Mouse (Mus musculus) heart, adult 11 months (tissue): ENCODE results near the gene Ccdc184.

Experiments
- DNase-seq: peaks from one replicate; pipeline ENCODE4 v3.0.0; 2022

Gene Ccdc184

GRCm38 (mm10) chr15:98155944-98156343, 11.0 kb upstream of the Ccdc184 start:
- peak; percentile 81 for DNase-seq

- peak; percentile 45 for DNase-seq
Measured at GRCm38 (mm10) chr15:98157253-98157652, 9.7 kb upstream of the Ccdc184 start.

- peak; percentile 83 for DNase-seq
Measured at GRCm38 (mm10) chr15:98161026-98161805, 5.7 kb upstream of the Ccdc184 start.

GRCm38 (mm10) chr15:98162561-98162960, 4.4 kb upstream of the Ccdc184 start:
- peak; percentile 91 for DNase-seq

GRCm38 (mm10) chr15:98165525-98165924, 1.4 kb upstream of the Ccdc184 start, which contains the start of gene Asb8:
TSS of gene Asb8 (minus strand) at chr15:98165625.
- DNase-seq, result peak; percentile 74

DNA sequence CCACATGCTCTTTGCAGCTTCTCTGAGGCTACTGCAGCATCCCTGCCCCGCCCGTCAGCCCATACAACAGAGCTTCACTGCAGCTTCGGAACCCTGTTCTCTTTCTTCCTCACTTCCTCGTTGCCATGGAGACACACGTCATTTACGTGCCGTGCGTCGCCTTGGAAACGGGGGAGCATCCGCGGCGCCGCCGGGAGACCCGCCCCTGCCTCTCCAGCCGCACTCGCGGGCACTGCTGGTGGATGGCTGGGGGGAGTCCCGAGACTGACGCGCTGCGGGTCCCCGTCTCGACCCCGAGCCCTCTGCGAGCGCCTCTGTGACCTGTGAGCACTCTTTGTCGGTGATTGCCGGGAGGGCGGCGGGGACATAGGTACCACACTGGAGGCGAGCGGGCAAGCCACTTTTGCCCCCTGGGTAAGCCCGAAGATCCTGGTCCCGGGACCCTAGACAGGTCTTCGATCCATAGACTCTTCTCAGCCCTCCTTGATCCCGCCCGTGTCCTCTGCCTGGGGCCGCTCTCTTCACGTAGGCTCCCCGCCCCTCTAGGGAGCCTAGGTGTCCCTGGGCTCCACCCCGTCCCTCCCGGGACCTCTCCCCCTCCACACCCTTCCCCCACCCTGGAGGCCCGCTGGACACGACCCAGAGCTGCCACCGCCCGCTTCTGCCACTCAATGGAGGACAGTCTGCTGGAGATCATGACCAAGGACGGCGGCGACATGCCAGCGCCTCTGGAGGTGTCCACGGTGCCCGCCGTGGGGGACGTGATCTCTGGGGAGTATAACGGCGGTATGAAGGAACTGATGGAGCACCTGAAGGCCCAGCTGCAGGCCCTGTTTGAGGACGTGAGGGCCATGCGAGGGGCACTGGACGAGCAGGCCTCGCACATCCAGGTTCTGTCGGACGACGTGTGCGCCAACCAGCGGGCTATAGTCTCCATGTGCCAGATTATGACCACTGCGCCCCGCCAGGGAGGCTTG, 975 bp downstream of the Ccdc184 start:
- DNase-seq, result peak; percentile 97

GRCm38 (mm10) chr15:98168622-98169004, 1.7 kb downstream of the Ccdc184 start:
- peak; percentile 90 for DNase-seq

DNA sequence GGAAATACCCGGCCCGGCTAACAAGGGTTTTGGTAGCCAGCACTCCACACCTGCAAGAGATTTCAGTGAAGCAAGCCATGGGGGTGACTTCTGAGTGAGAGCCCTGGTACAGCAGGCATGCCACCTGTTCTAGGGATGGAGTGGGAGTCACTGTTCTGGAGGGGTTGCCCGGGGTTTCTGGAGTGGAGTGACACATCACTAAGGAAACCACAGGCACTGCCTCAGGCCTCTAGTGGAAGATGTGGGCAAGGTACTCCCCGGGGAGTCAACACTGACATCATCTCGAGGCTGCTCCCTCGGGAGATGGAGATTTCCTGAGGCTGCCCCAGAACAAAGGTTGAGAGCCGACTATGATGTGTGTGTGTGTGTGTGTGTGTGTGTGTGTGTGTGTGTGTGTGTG, 3.4 kb downstream of the Ccdc184 start:
- DNase-seq, result peak; percentile 93

DNA sequence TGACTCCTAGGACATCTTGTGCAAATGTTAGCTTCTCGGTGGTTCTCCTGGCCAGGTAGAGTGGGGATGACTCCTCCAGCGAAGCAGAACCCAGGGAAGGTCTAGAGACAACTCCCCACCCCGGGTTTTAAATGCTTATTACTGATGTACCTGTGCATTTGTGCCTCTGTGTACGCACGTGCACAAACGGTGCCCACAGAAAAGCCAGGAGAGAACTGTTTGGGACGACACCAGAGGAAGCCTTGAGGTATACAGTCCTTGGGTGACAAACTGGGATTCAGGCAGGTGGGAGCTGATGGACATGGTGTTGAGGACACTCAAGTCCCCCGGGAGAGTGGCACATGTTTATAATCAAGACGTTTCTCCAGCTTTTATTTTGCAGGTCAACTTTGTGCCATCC, 4.0 kb downstream of the Ccdc184 start:
- peak; percentile 71 for DNase-seq

GRCm38 (mm10) chr15:98172113-98172512, 5.2 kb downstream of the Ccdc184 start:
- DNase-seq, result peak; percentile 63

DNA sequence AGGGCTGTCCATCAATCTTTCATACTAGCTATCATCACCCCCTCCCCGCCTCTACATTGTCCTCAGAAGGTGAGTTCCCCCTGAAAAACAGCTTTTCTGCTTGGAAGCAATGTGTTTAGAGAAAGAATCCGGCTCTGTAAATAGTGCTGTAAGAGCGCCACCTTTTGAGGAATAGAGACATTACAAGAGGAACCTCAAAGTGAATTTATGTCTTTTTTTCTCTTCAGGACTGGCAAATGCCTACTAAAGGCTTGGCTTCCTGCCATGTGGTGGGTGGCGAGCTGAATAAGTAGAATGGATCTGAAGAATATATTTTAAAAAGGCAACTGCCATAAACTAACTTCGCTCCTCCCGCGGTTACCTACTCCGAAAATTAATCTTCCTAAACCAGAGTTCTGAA, 6.9 kb downstream of the Ccdc184 start:
- peak; percentile 84 for DNase-seq

DNA sequence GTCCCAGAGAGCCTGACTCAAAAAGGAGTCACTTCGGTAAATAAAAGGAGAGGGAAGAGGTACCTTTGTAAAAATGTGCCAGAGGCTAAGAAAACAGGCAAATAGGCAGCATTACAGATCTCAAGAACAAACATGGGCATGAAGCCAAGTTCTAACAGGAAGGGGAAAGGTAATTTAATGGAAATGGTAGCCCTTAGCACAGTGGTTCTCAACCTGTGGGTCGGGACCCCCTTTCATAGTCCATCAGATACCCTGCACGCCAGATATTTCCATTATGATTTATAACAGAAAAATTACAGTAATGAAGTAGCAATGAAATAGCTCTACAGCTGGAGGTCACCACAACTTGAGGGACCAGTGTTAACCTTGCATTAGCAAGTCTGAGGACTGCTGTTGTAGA, 10.4 kb downstream of the Ccdc184 start:
- DNase-seq, result peak; percentile 51

GRCm38 (mm10) chr15:98180567-98181131, 13.7 kb downstream of the Ccdc184 start:
- DNase-seq, result peak; percentile 68

DNA sequence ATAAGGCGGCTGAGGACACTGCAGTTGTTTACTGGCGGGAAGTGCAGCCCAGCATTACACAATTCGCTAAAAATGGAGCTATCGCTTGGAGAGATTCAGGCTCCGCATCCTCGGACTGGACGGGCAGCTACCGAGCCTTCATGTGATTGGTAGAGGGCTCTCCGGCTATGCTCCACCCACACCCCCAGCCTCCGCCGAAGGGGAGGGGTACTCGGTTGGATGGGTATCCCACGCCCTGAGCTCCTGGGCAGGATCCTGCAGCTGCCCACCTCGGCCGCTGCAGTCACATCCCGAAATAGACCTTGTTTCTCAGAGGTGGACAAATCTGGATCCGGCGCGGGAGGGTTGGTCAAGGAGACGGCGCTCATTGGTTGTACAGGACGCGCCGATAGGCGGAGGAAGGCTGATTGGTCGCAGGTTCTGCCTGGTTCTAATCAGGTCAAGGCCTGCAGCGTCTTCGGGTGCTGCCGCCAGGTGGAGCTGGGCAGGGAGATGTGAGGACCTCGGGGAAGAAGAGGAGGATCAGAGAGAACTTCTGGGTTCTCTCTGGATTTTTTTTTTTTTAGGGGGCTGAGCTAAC, 14.3 kb downstream of the Ccdc184 start:
- DNase-seq, result peak; percentile 100

DNA sequence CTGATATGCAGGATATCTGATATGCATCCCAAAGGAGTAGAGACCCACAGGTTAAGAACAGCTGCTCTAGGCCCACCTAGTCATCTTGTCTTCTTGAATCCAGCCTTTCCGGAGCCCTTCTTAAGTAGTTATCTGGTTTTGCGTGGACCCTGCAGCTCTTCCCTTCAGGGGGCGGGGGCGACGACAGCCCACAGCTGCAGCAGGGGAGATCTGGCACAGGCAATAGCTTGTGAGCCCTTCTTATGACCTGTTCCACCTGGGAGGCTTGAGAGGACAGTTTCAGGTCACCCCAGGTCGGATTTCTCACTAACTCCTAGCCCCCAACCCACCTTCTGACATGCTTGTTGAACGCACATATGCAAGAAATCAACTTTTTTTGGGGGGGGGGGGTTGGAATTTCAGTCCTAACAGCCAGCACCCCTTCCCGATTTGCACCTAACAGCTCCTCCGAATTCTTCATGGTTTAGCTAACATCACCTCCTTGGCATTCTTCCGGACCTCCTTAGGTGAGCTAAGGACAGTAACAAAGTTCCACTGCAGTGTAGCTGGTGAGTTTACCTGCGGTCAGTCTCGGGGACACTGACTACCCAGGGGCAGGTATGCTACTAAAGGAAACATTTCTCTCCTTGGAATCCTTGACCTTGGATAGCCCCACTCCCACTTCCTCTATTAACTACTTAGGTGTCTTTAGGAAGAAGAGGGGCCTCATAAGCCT, 15.1 kb downstream of the Ccdc184 start:
- peak; percentile 92 for DNase-seq

GRCm38 (mm10) chr15:98184456-98184855, 17.5 kb downstream of the Ccdc184 start:
- peak; percentile 78 for DNase-seq

DNA sequence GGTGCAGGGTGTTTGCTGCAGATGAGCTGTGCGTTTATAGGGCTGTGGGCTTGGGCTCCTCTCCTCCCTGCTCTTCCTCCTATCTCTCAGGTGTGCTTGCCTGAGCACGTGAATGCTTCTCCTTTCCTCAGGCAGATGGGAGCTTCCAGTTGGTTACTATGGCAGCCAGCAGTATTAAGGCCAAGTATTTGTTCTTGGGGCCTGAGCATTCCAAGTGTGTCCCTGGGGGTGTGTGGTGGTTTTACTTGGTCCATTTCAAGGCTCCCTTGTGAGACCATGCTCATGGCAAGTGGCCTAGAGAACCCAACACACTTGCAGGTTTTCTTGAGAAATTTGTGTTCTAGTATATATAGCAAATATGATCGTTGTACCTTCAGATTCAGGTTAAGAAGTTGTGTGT, 28.5 kb downstream of the Ccdc184 start, which contains the start of gene Olfr288:
Gene Olfr288 (minus strand): TSS at position 101 of the 400 bp plus-strand sequence.
- DNase-seq, result peak; percentile 31

- peak; percentile 65 for DNase-seq
Measured at GRCm38 (mm10) chr15:98209676-98210075, 42.7 kb downstream of the Ccdc184 start.

DNA sequence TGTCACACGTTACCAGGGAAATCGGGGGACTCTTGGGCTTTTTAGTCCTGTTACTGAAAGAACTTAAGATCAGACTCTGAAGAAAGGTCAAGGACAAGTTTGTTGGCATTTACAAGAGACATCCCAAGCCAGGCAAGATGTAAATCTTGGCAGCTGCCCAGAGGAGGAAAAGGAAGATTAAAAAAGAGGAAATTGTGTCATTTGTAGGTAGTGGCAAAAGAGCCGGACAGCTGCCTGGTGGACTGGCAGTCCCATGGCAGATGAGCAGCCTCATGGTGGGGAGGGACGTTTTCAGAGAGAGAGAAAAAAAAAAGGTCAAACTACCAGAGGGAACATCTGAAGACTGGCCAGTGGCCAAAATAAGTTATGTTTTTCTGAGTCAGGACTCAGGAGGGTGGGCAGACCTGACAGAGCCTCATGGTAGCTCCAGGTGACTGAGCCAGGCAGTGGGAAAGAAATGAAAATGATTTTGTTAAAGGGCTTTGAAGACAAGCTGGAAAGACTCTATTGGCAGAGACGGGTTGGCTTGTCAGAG, 46.4 kb downstream of the Ccdc184 start:
- DNase-seq, result no peak

GRCm38 (mm10) chr15:98214130-98214529, 47.2 kb downstream of the Ccdc184 start:
- no peak for DNase-seq
